Mouse (Mus musculus): ENCODE measurements at regions not wholly inside any gene's neighbourhood (a gene's known extent, or its start where the extent isn't known, plus 50 kb on each side); places are given as distances from the start of the nearest gene placed in this dataset.

- TF ChIP-seq POLR2A (IDR thresholded peaks at IDR 0.05; ENCODE audit: borderline replicate concordance, extremely low read depth, insufficient read depth, insufficient read length, poor library complexity, severe bottlenecking) = no peak
- TF ChIP-seq CTCF (IDR thresholded peaks at IDR 0.05; ENCODE audit: borderline replicate concordance, extremely low read depth, insufficient read depth, insufficient read length) = no peak
Observed at GRCm38 (mm10) chr19:25924385-25924769, 252.2 kb downstream of the Dmrt2 start.
